Mouse (Mus musculus): Measurements from ENCODE around the gene Hebp2. TPM values are rescaled to one million over a fixed set of nuclear protein-coding genes. Genes with fewer than 3 reads are reported as not detected.

Gene Hebp2
- polyA plus RNA-seq, 1 experiment from 2014 or later = 0.57 TPM

DNA sequence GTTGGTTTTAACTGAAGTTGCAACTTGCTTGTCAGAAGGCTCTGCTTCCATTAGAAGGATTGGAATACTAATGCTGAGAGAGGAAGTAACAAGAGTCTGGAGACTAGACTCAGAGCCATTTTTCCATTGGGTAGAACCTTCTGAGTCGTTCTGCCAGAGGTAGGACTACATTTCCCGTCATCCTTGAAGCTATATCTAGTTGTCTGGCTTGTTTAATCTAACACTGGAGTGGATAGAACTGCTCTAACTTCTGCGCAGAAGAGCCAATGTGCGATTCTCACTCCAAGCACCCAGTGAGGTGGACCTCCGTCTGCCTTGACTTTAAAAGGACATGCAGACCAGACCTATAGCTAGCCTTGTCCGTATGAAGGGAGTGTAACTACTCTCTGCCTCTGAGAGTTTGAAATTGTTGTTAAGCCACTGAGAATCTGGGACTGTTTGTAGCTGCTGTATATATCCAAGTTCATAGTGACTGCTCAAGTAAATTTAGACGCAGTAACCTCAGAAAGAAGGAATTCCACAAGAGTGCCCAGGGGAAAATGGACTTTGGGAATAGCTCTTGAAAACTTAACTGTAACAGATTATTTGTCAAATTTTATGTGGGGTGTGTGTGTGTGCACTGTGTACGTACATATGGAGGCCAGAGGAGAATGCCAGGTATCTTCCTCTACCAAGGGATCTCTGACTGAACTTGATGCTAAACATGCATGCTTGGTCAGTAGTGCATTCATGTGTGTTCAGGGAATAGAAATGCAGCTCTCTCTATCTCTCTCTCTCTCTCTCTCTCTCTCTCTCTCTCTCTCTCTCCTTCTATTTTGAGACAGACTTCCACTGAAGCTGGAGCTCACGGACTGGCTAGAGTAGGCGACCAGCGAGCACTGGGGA lies 52.6 kb downstream of the Hebp2 start:
- Histone ChIP-seq H3K36me3 (ENCODE audit: inconsistent target) (no peaks in the 10 kb centered on the region), H3K4me3 (ENCODE audit: inconsistent target) (no peak overlapping the region), H3K79me2 (ENCODE audit: inconsistent target) (no peaks in the 10 kb centered on the region), H3K27ac (no peak overlapping the region)
- 92% methylated on average over 11 of the region's 11 CpGs for WGBS (ENCODE audit: missing documents)

DNA sequence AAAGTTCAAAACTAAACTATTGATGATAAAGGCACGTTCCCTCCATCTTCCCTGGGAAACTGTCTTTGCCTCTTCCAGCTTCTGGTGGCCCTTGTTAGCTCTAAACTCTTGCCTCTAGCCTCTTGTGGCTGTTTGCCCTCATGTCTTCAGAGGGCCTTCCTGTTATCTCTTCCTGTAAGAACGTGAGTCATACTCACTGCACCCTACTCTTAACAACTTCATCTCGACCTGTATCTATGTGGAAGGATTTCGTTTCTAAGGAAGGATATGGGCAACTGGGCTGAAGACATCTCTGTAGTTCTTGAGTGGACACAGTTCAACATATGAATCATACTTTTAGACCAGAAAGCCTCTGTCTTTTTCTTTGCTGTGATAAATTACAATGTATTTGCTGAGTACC lies 53.9 kb downstream of the Hebp2 start:
- Histone ChIP-seq H3K36me3 (ENCODE audit: inconsistent target) (no peaks in the 10 kb centered on the region), H3K27ac (no peak overlapping the region), H3K4me3 (ENCODE audit: inconsistent target) (no peak overlapping the region), H3K79me2 (ENCODE audit: inconsistent target) (no peaks in the 10 kb centered on the region)
- 27% methylated on average over 4 of the region's 4 CpGs for WGBS (ENCODE audit: missing documents)

DNA sequence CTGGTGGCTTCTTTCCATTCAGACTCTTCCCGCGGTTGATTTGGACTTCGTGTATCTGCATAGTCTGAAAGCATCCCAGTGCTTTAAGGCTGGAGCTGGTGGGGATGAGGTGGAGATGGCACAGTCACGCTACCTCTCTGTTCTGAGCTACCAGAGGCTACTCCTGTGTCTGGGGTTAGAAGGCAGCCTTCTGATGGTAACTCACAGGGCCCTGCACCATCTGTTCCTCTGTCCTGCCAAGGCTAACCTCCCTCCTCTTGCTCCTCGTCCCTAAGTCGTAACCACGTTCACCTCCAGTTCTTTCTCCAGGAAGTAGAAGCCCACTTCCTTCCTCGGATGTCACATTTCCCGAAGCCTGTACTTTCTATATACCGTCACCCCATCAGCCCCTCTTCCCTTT lies 55.9 kb downstream of the Hebp2 start:
- no peak overlapping the region for H3K27ac ChIP-seq
- WGBS (ENCODE audit: missing documents) = 44% methylated on average over 10 of the region's 10 CpGs
- H3K79me2 ChIP-seq (ENCODE audit: inconsistent target) = no peaks in the 10 kb centered on the region
- no peaks in the 10 kb centered on the region for H3K36me3 ChIP-seq (ENCODE audit: inconsistent target)
- H3K4me3 ChIP-seq (ENCODE audit: inconsistent target) = no peak overlapping the region

Other genes starting within 250 kb of the Hebp2 start
- 0.04 to 0.05 TPM in 2 of 3 replicates, not detected in the other for gene Nhsl1, start 227.1 kb downstream of the Hebp2 start, polyA plus RNA-seq (2018)
- gene Arfgef3, start 197.9 kb upstream of the Hebp2 start, polyA plus RNA-seq (2018) = 1.2 to 3.0 TPM (median 1.2 TPM) in 3 replicates
- gene Gm4922, start 240.7 kb upstream of the Hebp2 start, polyA plus RNA-seq (2018) = not detected in 3 replicates